Mouse (Mus musculus) midbrain, embryonic 16.5 days (tissue): ENCODE data around the gene Lif. TPM values are rescaled to one million over a fixed set of nuclear protein-coding genes. Genes with fewer than 3 reads are reported as not detected.
A peak's percentile ranks its signal among the peaks of the same experiment; 100 is the strongest.

Experiments
- ATAC-seq: fragments of 200-750 bp; cut with Nextera tagmentation; 2 replicates; pipeline ENCODE4 v1.8.0; 2017; ENCODE audit warnings: moderate TSS enrichment
- H3K27ac ChIP-seq: fragments of 300-500 bp; sonication (generic); 2 replicates; pipeline ENCODE4 v1.5.1; 2014; ENCODE audit warnings: mild to moderate bottlenecking, low read length, mixed read lengths
- H3K27me3 ChIP-seq: fragments of 300-500 bp; sonication (generic); 2 replicates; pipeline ENCODE4 v1.6.1; 2014; ENCODE audit warnings: low read depth, low read length, mixed read lengths; ENCODE audit not compliant: control insufficient read depth, insufficient read depth
- H3K36me3 ChIP-seq: fragments of 300-500 bp; sonication (generic); 2 replicates; pipeline ENCODE4 v1.6.1; 2014; ENCODE audit warnings: mild to moderate bottlenecking, low read length, moderate library complexity, mixed read lengths; ENCODE audit not compliant: control insufficient read depth, insufficient read depth
- H3K4me1 ChIP-seq: fragments of 300-500 bp; sonication (generic); 2 replicates; pipeline ENCODE4 v1.6.1; 2014; ENCODE audit warnings: mild to moderate bottlenecking, low read length, mixed read lengths; ENCODE audit not compliant: control insufficient read depth, insufficient read depth
- H3K4me2 ChIP-seq: fragments of 300-500 bp; sonication (generic); 2 replicates; pipeline ENCODE4 v1.6.1; 2014; ENCODE audit warnings: mild to moderate bottlenecking, low read length, mixed read lengths
- H3K4me3 ChIP-seq: fragments of 300-500 bp; sonication (generic); 2 replicates; pipeline ENCODE4 v1.5.1; 2014; ENCODE audit warnings: low read depth, mild to moderate bottlenecking, low read length, moderate library complexity, mixed read lengths
- H3K9ac ChIP-seq: fragments of 300-500 bp; sonication (generic); 2 replicates; pipeline ENCODE4 v1.6.1; 2014; ENCODE audit warnings: low read depth, low read length, mixed read lengths
- H3K9me3 ChIP-seq: fragments of 300-500 bp; sonication (generic); replicated peaks from 2 replicates; pipeline ENCODE4 v1.6.1; 2014; ENCODE audit warnings: mild to moderate bottlenecking, low read length, mixed read lengths; ENCODE audit not compliant: control insufficient read depth, poor library complexity, severe bottlenecking
- WGBS: fragments of 180-500 bp; shearing (Covaris S2); extraction: QIAGEN DNeasy Blood & Tissue Kit; methylation state at CpG from one replicate; pipeline ENCODE4 v1.1.7; 2014; 5-methylcytosine and 5-hydroxymethylcytosine counted together
- polyA plus RNA-seq: library from polyadenylated mRNA; unstranded; fragments of >200 nt; fragmentation: Nextera tagmentation; extraction: Ambion mirVana; gene quantifications from 2 replicates; pipeline ENCODE4 v1.2.1, GENCODE M21; 2015

Gene Lif
- polyA plus RNA-seq, 1 experiment from 2014 or later, result 0.06 TPM

GRCm38 (mm10) chr11:4217914-4218629 lies 39.3 kb upstream of the Lif start, which contains the start of gene Castor1:
Gene Castor1 (plus strand): TSS chr11:4218225.
- 2% methylated on average over 56 of the region's 56 CpGs for WGBS
- Histone ChIP-seq H3K9ac (peak within 1 kb of the TSS; percentile 55), H3K27ac (no peak within 1 kb of the TSS), H3K4me2 (peak within 1 kb of the TSS; percentile 79), H3K4me1 (peaks cover 7% of the 10 kb centered on the region; the same call in 1 of the 2 replicates), H3K9me3 (no peaks in the 10 kb centered on the region; the same call in 1 of the 2 replicates), H3K4me3 (peak within 1 kb of the TSS; percentile 41), H3K27me3 (peaks cover 14% of the 10 kb centered on the region), H3K36me3 (peaks cover 13% of the 10 kb centered on the region; the same call in 1 of the 2 replicates)
- ATAC-seq, result peak; percentile 65

- Histone ChIP-seq H3K9me3 (no peaks in the 10 kb centered on the region; the same call in 1 of the 2 replicates), H3K4me3 (peak overlapping the region; percentile 41), H3K27me3 (peaks cover 14% of the 10 kb centered on the region), H3K27ac (no peak overlapping the region), H3K36me3 (peaks cover 10% of the 10 kb centered on the region; the same call in 1 of the 2 replicates), H3K4me2 (peak overlapping the region; percentile 79), H3K9ac (peak overlapping the region; percentile 55), H3K4me1 (peaks cover 7% of the 10 kb centered on the region; the same call in 1 of the 2 replicates)
- ATAC-seq, result 0 out of 2 replicates have a peak, but pooled peaks have one; percentile 33
- 4% methylated on average over 6 of the region's 6 CpGs for WGBS
Measured at GRCm38 (mm10) chr11:4218637-4219036, 38.7 kb upstream of the Lif start.

- Histone ChIP-seq H3K9me3 (no peaks in the 10 kb centered on the region; the same call in 1 of the 2 replicates), H3K4me1 (peaks cover 7% of the 10 kb centered on the region; the same call in 1 of the 2 replicates), H3K27me3 (peaks cover 14% of the 10 kb centered on the region), H3K27ac (no peak overlapping the region), H3K4me3 (no peak overlapping the region), H3K4me2 (no peak overlapping the region), H3K9ac (no peak overlapping the region), H3K36me3 (peaks cover 6% of the 10 kb centered on the region; the same call in 1 of the 2 replicates)
- no peak for ATAC-seq
- WGBS, result 15% methylated on average over 2 of the region's 2 CpGs
Measured at GRCm38 (mm10) chr11:4219317-4219751, 38.0 kb upstream of the Lif start.

GRCm38 (mm10) chr11:4219908-4220307 lies 37.4 kb upstream of the Lif start:
- H3K9ac ChIP-seq, result no peak overlapping the region
- H3K4me3 ChIP-seq, result no peak overlapping the region
- 67% methylated on average over 9 of the region's 9 CpGs for WGBS
- H3K27ac ChIP-seq, result no peak overlapping the region
- no peak overlapping the region for H3K4me2 ChIP-seq
- no peak for ATAC-seq
- H3K4me1 ChIP-seq, result peaks cover 7% of the 10 kb centered on the region; the same call in 1 of the 2 replicates
- H3K27me3 ChIP-seq, result peaks cover 14% of the 10 kb centered on the region
- peaks cover 4% of the 10 kb centered on the region; the same call in 1 of the 2 replicates for H3K36me3 ChIP-seq
- H3K9me3 ChIP-seq, result no peaks in the 10 kb centered on the region; the same call in 1 of the 2 replicates

- H3K4me1 ChIP-seq, result peaks cover 7% of the 10 kb centered on the region; the same call in 1 of the 2 replicates
- no peak overlapping the region for H3K4me3 ChIP-seq
- no peak overlapping the region for H3K27ac ChIP-seq
- no peaks in the 10 kb centered on the region for H3K36me3 ChIP-seq
- no peak for ATAC-seq
- H3K4me2 ChIP-seq, result no peak overlapping the region
- 46% methylated on average over 28 of the region's 28 CpGs for WGBS
- peaks cover 14% of the 10 kb centered on the region for H3K27me3 ChIP-seq
- no peak overlapping the region for H3K9ac ChIP-seq
- no peaks in the 10 kb centered on the region; the same call in 1 of the 2 replicates for H3K9me3 ChIP-seq
Measured at GRCm38 (mm10) chr11:4220443-4221400, 36.6 kb upstream of the Lif start.

- no peak overlapping the region for H3K4me2 ChIP-seq
- H3K4me1 ChIP-seq, result peaks cover 7% of the 10 kb centered on the region; the same call in 1 of the 2 replicates
- ATAC-seq, result no peak
- no peak overlapping the region for H3K4me3 ChIP-seq
- H3K27ac ChIP-seq, result no peak overlapping the region
- H3K36me3 ChIP-seq, result no peaks in the 10 kb centered on the region
- no peaks in the 10 kb centered on the region; the same call in 1 of the 2 replicates for H3K9me3 ChIP-seq
- H3K9ac ChIP-seq, result no peak overlapping the region
- 72% methylated on average over 17 of the region's 17 CpGs for WGBS
- H3K27me3 ChIP-seq, result peaks cover 12% of the 10 kb centered on the region
Measured at GRCm38 (mm10) chr11:4222046-4222950, 35.1 kb upstream of the Lif start.

- H3K4me2 ChIP-seq, result no peak overlapping the region
- 34% methylated on average over 6 of the region's 7 CpGs for WGBS
Measured at GRCm38 (mm10) chr11:4223393-4224188, 33.8 kb upstream of the Lif start.

More at GRCm38 (mm10) chr11:4223393-4224188, 33.8 kb upstream of the Lif start:
- Histone ChIP-seq H3K9me3 (no peaks in the 10 kb centered on the region), H3K9ac (no peak overlapping the region), H3K27ac (no peak overlapping the region), H3K4me1 (no peaks in the 10 kb centered on the region), H3K4me3 (no peak overlapping the region), H3K36me3 (no peaks in the 10 kb centered on the region), H3K27me3 (no peaks in the 10 kb centered on the region; the same call in 1 of the 2 replicates)
- ATAC-seq, result no peak
